Mouse (Mus musculus): ENCODE results near the gene Cdh13.

- TF ChIP-seq GATA1 (IDR thresholded peaks at IDR 0.05; ENCODE audit: low read length) (no peak), TAL1 (IDR thresholded peaks at IDR 0.05; ENCODE audit: low read length) (no peak)
Observed at GRCm38 (mm10) chr8:119180626-119181025, 897.1 kb downstream of the Cdh13 start.

All from erythroblast, embryonic 14.5 days (primary cell).